Mouse (Mus musculus): ENCODE measurements around the gene Hspbp1. TPM values are rescaled to one million over a fixed set of nuclear protein-coding genes. Genes with fewer than 3 reads are reported as not detected.

Hspbp1 gene
- polyA plus RNA-seq, 1 experiment, result 51.8 TPM

DNA sequence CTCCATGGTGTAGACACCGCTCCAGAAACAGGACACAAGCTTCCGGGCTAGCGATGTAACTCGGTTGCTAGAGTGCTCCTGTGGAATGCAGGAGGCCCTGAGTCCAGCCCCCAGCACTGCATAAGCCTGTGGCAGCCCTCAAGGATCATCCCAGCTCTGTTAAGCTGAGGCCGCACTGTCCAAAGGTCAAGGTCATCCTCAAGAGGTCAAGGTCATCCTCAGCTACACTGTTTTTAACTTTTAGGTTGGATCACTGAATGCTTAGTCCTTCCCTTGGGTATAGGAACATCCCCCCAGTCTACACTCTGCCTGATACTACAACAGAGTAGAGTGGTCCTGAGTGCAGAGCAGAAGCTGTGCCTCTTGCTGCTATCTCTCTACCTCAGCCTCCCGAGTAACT lies 8.1 kb upstream of the Hspbp1 start:
- no peak for TF ChIP-seq CTCF (IDR thresholded peaks at IDR 0.05; ENCODE audit: low read depth, low read length)
- no peak for TF ChIP-seq EP300 (IDR thresholded peaks at IDR 0.05; ENCODE audit: insufficient read depth, low read depth, low read length)
- TF ChIP-seq POLR2A (IDR thresholded peaks at IDR 0.05; ENCODE audit: insufficient read depth, low read length), result no peak
- Histone ChIP-seq H3K4me1 (ENCODE audit: control insufficient read depth, insufficient read depth, low read length) (peaks cover 5% of the 10 kb centered on the region), H3K9me3 (replicated peaks; ENCODE audit: control insufficient read depth, insufficient read depth, low read length, poor library complexity, severe bottlenecking) (no peaks in the 10 kb centered on the region), H3K27ac (ENCODE audit: insufficient read depth, low read length) (no peak overlapping the region), H3K36me3 (ENCODE audit: control insufficient read depth, insufficient read depth, low read length, poor library complexity, severe bottlenecking) (no peaks in the 10 kb centered on the region; the same call in 1 of the 2 replicates), H3K9ac (ENCODE audit: low read depth, poor library complexity, severe bottlenecking) (no peak overlapping the region), H3K4me3 (ENCODE audit: low read depth, low read length) (no peak overlapping the region), H3K27me3 (ENCODE audit: control insufficient read depth, insufficient read depth, low read length, poor library complexity, severe bottlenecking) (no peaks in the 10 kb centered on the region)

DNA sequence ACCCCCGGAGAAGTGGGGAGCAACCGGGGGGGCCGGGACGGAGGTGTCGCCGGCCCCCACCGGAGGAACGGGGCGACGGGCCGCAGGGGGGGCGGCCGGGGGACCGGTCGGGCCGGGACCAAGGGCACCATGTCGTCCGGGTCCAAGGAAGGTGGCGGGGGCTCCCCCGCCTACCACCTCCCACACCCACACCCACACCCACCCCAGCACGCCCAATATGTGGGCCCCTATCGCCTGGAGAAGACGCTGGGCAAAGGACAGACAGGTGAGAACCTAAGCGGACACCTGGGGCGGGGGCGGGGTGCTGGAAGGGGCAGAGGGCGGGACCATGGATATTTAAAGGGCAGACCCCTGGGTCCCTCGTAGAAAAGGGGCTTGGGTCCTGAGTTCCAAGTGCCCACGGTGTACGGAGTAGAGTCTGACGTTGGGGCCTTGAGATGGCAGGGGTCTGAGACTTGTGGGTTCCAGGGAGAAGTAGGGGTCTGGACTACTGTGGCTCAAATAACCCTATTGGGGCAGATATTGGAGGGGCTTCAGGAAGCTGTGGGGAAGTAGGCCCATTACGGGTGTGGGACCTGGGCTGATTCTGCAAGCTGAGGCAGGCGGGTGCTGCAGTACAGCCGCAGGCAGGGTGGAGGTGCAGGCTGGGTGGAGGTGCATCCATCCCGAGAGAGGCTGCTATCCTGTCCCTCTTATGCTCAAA lies 6.2 kb upstream of the Hspbp1 start:
- Histone ChIP-seq H3K9me3 (replicated peaks; ENCODE audit: control insufficient read depth, insufficient read depth, low read length, poor library complexity, severe bottlenecking) (no peaks in the 10 kb centered on the region), H3K27me3 (ENCODE audit: control insufficient read depth, insufficient read depth, low read length, poor library complexity, severe bottlenecking) (no peaks in the 10 kb centered on the region), H3K36me3 (ENCODE audit: control insufficient read depth, insufficient read depth, low read length, poor library complexity, severe bottlenecking) (no peaks in the 10 kb centered on the region), H3K4me3 (ENCODE audit: low read depth, low read length) (peak overlapping the region; percentile 62), H3K27ac (ENCODE audit: insufficient read depth, low read length) (no peak overlapping the region), H3K9ac (ENCODE audit: low read depth, poor library complexity, severe bottlenecking) (peak overlapping the region; percentile 99), H3K4me1 (ENCODE audit: control insufficient read depth, insufficient read depth, low read length) (peaks cover 5% of the 10 kb centered on the region)
- TF ChIP-seq EP300 (IDR thresholded peaks at IDR 0.05; ENCODE audit: insufficient read depth, low read depth, low read length), result no peak
- TF ChIP-seq POLR2A (IDR thresholded peaks at IDR 0.05; ENCODE audit: insufficient read depth, low read length), result no peak

DNA sequence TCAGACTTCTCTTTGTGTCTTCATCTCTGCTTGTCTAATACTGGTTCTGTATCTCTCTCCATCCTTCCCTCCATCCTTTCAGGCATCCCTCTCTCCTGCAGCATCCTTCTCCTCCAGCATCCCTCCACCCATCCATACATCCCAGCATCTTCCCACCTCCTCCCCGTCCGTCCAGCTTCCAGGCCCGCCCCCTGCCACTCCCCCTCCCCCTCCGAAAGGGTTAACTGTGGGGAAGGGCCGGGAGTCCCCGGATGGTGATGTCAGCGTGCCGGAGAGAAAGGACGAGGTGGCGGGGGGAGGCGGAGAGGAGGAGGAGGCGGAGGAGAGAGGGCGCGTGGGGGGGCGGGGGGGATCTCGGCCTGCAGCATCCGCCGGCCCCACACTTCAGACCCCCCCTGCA lies 5.5 kb upstream of the Hspbp1 start, which contains the start of gene Brsk1:
Gene Brsk1 (plus strand): TSS at position 218 of the 400 bp plus-strand sequence.
- Histone ChIP-seq H3K9ac (ENCODE audit: low read depth, poor library complexity, severe bottlenecking) (peak within 1 kb of the TSS; percentile 99), H3K4me3 (ENCODE audit: low read depth, low read length) (peak within 1 kb of the TSS; percentile 62), H3K4me1 (ENCODE audit: control insufficient read depth, insufficient read depth, low read length) (peaks cover 5% of the 10 kb centered on the region), H3K27ac (ENCODE audit: insufficient read depth, low read length) (no peak within 1 kb of the TSS), H3K36me3 (ENCODE audit: control insufficient read depth, insufficient read depth, low read length, poor library complexity, severe bottlenecking) (no peaks in the 10 kb centered on the region), H3K9me3 (replicated peaks; ENCODE audit: control insufficient read depth, insufficient read depth, low read length, poor library complexity, severe bottlenecking) (no peaks in the 10 kb centered on the region), H3K27me3 (ENCODE audit: control insufficient read depth, insufficient read depth, low read length, poor library complexity, severe bottlenecking) (no peaks in the 10 kb centered on the region)
- no peak for TF ChIP-seq CTCF (IDR thresholded peaks at IDR 0.05; ENCODE audit: low read depth, low read length)

DNA sequence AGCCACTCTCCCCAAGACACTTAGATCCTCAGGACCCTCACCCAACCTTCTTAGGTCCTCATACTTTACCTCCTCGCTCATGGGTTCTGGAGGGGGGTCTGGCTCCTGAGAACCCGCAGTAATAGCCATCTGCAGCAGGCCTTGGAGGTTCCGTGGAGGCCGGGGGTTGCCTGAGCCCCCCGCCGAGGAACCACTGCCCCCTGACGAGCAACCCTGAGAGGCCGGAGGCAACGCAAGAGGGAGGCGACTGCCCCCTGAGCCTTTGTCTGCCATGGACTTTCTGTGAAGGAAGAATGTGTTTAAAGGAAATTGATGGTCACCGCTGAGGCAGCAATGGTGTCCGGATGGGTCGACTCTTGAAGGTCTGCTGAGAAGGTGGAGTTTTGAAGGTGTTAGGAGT lies 665 bp downstream of the Hspbp1 start:
- no peaks in the 10 kb centered on the region for H3K27me3 ChIP-seq (ENCODE audit: control insufficient read depth, insufficient read depth, low read length, poor library complexity, severe bottlenecking)
- H3K4me3 ChIP-seq (ENCODE audit: low read depth, low read length), result peak overlapping the region; percentile 90
- no peak for TF ChIP-seq CTCF (IDR thresholded peaks at IDR 0.05; ENCODE audit: low read depth, low read length)
- no peak for TF ChIP-seq POLR2A (IDR thresholded peaks at IDR 0.05; ENCODE audit: insufficient read depth, low read length)
- TF ChIP-seq EP300 (IDR thresholded peaks at IDR 0.05; ENCODE audit: insufficient read depth, low read depth, low read length), result no peak
- H3K9ac ChIP-seq (ENCODE audit: low read depth, poor library complexity, severe bottlenecking), result peak overlapping the region; percentile 33
- H3K4me1 ChIP-seq (ENCODE audit: control insufficient read depth, insufficient read depth, low read length), result no peaks in the 10 kb centered on the region
- H3K9me3 ChIP-seq (replicated peaks; ENCODE audit: control insufficient read depth, insufficient read depth, low read length, poor library complexity, severe bottlenecking), result no peaks in the 10 kb centered on the region
- no peak overlapping the region for H3K27ac ChIP-seq (ENCODE audit: insufficient read depth, low read length)
- H3K36me3 ChIP-seq (ENCODE audit: control insufficient read depth, insufficient read depth, low read length, poor library complexity, severe bottlenecking), result peaks cover 3% of the 10 kb centered on the region; the same call in 1 of the 2 replicates

DNA sequence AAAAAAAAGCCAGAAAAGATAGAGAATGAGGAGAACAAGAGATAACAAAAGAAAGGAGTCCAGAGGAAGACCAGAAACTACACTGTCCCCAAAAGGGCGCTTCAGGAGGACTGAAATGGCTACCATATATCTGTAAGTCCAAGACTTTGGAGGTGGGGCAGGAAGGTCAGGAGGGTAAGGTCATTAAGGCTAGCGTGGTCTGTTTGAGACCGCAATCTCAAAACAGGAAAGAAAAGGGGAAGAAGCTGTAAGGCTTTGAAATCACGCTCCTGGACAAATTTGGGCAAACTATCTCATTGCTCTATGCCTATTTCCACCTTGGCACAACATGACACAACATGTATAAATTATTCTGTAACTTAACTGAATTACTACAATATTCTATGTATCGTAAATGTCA lies 1.6 kb downstream of the Hspbp1 start:
- H3K36me3 ChIP-seq (ENCODE audit: control insufficient read depth, insufficient read depth, low read length, poor library complexity, severe bottlenecking), result peaks cover 6% of the 10 kb centered on the region; the same call in 1 of the 2 replicates
- TF ChIP-seq CTCF (IDR thresholded peaks at IDR 0.05; ENCODE audit: low read depth, low read length) (no peak), POLR2A (IDR thresholded peaks at IDR 0.05; ENCODE audit: insufficient read depth, low read length) (no peak), EP300 (IDR thresholded peaks at IDR 0.05; ENCODE audit: insufficient read depth, low read depth, low read length) (no peak)
- H3K27me3 ChIP-seq (ENCODE audit: control insufficient read depth, insufficient read depth, low read length, poor library complexity, severe bottlenecking), result no peaks in the 10 kb centered on the region
- H3K27ac ChIP-seq (ENCODE audit: insufficient read depth, low read length), result no peak overlapping the region
- H3K4me1 ChIP-seq (ENCODE audit: control insufficient read depth, insufficient read depth, low read length), result no peaks in the 10 kb centered on the region
- no peak overlapping the region for H3K9ac ChIP-seq (ENCODE audit: low read depth, poor library complexity, severe bottlenecking)
- H3K9me3 ChIP-seq (replicated peaks; ENCODE audit: control insufficient read depth, insufficient read depth, low read length, poor library complexity, severe bottlenecking), result no peaks in the 10 kb centered on the region
- no peak overlapping the region for H3K4me3 ChIP-seq (ENCODE audit: low read depth, low read length)

DNA sequence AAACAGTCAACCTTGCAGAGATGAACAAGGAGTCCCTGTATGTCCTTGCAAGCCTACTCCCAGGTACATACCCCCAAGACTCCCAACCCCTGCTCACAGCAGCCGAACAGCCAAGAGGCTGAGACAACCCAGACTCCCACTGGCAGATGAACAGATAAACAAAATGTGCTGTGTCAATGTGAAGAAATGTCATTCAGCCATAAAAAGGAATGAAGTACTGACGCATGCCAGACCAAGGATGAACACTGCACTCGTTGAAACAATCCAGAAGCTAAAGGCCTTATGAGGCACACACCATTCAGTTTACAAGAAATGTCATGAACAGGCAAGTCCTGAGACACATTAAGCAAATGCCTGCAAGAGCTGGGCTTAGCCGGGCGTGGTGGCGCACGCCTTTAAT lies 9.7 kb downstream of the Hspbp1 start:
- Histone ChIP-seq H3K9ac (ENCODE audit: low read depth, poor library complexity, severe bottlenecking) (no peak overlapping the region), H3K27me3 (ENCODE audit: control insufficient read depth, insufficient read depth, low read length, poor library complexity, severe bottlenecking) (no peaks in the 10 kb centered on the region), H3K9me3 (replicated peaks; ENCODE audit: control insufficient read depth, insufficient read depth, low read length, poor library complexity, severe bottlenecking) (no peaks in the 10 kb centered on the region), H3K4me1 (ENCODE audit: control insufficient read depth, insufficient read depth, low read length) (no peaks in the 10 kb centered on the region), H3K4me3 (ENCODE audit: low read depth, low read length) (no peak overlapping the region), H3K36me3 (ENCODE audit: control insufficient read depth, insufficient read depth, low read length, poor library complexity, severe bottlenecking) (0 out of 2 replicates have a peak, but pooled peaks cover 6% of the 10 kb centered on the region), H3K27ac (ENCODE audit: insufficient read depth, low read length) (0 out of 2 replicates have a peak overlapping the region, but pooled peaks have one; percentile 44)
- TF ChIP-seq EP300 (IDR thresholded peaks at IDR 0.05; ENCODE audit: insufficient read depth, low read depth, low read length) (no peak), POLR2A (IDR thresholded peaks at IDR 0.05; ENCODE audit: insufficient read depth, low read length) (no peak), CTCF (IDR thresholded peaks at IDR 0.05; ENCODE audit: low read depth, low read length) (no peak)

All from ES-Bruce4 (cell line).